Mouse (Mus musculus) lung, adult 2 months (tissue): Measurements from ENCODE around the gene E2f3. TPM values are rescaled to one million over a fixed set of nuclear protein-coding genes. Genes with fewer than 3 reads are reported as not detected.

ENCODE experiments used
- DNase-seq: peaks from one replicate; pipeline ENCODE4 v3.0.0; 2022
- H3K4me1 ChIP-seq: fragments of 200-500 bp; 2 replicates; pipeline ENCODE4 v1.6.1; 2011; ENCODE audit warnings: low read length; ENCODE audit not compliant: control insufficient read depth, insufficient read depth
- H3K4me3 ChIP-seq: fragments of 200-500 bp; replicated peaks from 2 replicates; pipeline ENCODE3; 2011; ENCODE audit warnings: low read depth, mild to moderate bottlenecking, control low read depth, low read length; ENCODE audit errors: extremely low read depth
- CTCF ChIP-seq: fragments of 200-500 bp; IDR thresholded peaks from 2 replicates; pipeline ENCODE4 v1.5.1; 2011; ENCODE audit warnings: mild to moderate bottlenecking, low read length, control low read depth; ENCODE audit not compliant: insufficient read depth
- POLR2A ChIP-seq: fragments of 200-500 bp; IDR thresholded peaks from 2 replicates; pipeline ENCODE4 v1.6.1; 2011; ENCODE audit warnings: low read depth, mild to moderate bottlenecking, control low read depth, low read length, borderline replicate concordance; ENCODE audit errors: extremely low read depth
- WGBS: fragments of 180-500 bp; shearing (Covaris S2); methylation state at CpG from one replicate; pipeline ENCODE4 v1.1.7; 2018; 5-methylcytosine and 5-hydroxymethylcytosine counted together
- polyA plus RNA-seq: library from polyadenylated mRNA; depleted of rRNA; stranded (reverse); fragments of >200 nt; gene quantifications from 2 replicates; pipeline ENCODE4 v1.2.3, GENCODE M21; 2012

The E2f3 gene
- polyA plus RNA-seq, 1 experiment, result 3.2 TPM

DNA sequence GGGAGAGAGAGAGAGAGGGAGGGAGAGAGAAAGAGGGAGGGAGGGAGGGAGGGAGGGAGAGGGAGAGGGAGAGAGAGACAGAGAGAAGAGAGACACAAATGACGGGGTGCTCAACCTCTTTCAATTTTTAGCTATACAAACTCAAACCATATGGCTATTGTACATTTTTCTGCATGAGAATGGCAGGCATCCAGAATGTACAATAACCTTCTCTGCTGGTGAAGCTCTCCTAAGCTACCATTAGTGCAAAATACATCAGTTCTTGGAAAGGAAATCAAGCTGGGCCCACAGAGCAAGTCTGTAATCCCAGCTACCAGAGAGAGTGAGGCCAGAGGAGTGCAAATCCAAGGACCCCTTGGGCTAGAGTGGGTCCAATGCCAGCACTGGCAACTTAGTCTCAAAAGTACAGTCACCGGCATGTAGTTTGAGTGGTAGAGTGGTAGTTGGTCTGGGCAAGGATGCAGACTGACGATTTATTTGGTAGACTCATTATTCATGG, 42.3 kb downstream of the E2f3 start:
- TF ChIP-seq CTCF (no peak), POLR2A (no peak)
- DNase-seq, result no peak
- 85% methylated on average over 3 of the region's 3 CpGs for WGBS

DNA sequence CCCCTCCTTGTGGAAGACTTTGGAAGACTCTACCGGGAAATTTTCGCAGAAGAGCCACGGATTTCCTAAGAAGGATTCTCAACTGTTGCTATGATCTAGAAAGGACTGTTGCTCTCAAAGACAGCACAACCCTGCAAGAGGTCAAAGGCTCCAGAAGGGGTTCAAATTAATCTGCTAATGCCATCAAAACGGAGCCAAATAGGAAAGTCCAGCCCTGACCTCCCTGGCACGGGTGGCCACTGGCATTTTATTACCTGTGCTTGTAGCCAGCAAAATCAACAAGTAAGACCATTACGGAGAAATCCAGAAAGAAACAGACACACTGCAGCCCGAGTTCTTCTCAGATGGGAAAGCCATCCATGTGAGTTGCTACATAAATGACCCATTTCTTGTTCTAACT, 45.8 kb downstream of the E2f3 start:
- WGBS, result 81% methylated on average over 7 of the region's 7 CpGs
- Histone ChIP-seq H3K4me3 (no peak overlapping the region), H3K4me1 (no peaks in the 10 kb centered on the region)
- no peak for TF ChIP-seq POLR2A
- no peak for TF ChIP-seq CTCF
- DNase-seq, result no peak

More for the DNA sequence above, 42.3 kb downstream of the E2f3 start:
- no peaks in the 10 kb centered on the region for H3K4me1 ChIP-seq
- no peak overlapping the region for H3K4me3 ChIP-seq

DNA sequence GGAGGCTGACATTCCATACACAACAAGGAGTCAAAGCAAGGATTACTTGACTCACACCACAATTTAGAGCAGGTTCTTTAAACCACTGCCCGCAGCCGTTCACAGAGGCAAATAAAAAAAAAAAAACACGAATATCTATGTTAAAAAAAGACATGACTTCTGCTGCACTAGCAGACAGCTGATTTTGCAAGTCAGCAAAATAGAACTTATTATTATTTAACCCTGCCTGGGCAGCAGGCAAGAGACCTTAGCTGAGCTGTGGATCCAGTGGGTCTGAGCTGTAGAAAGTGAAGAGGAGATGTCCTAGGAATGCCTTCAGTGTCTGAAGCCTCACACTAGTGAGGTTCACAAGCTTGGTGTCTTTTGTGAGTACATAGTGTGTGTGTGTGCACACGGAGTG, 46.5 kb downstream of the E2f3 start:
- no peak for DNase-seq
- 55% methylated on average over 4 of the region's 4 CpGs for WGBS
- no peaks in the 10 kb centered on the region for H3K4me1 ChIP-seq
- no peak for TF ChIP-seq CTCF
- no peak for TF ChIP-seq POLR2A
- no peak overlapping the region for H3K4me3 ChIP-seq

DNA sequence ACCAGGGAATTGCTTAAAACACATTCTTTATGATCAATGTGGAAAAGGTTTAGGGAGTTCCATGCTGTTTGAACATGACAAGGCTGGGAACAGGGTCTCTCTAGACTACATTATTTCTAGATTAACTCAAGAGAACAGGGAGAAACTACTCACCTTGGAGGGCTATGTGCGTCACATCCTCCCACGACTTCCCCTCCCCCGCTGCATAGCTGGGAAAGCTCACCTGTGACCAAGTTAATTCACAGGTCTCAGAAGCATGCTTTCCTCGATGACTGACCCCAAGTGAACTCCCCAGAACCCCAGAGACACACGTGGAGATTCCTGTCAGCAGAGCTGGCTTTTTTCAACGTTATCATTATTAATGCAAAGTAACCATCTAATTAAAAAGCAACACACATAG, 47.1 kb downstream of the E2f3 start:
- no peak overlapping the region for H3K4me3 ChIP-seq
- 78% methylated on average over 6 of the region's 6 CpGs for WGBS

DNA sequence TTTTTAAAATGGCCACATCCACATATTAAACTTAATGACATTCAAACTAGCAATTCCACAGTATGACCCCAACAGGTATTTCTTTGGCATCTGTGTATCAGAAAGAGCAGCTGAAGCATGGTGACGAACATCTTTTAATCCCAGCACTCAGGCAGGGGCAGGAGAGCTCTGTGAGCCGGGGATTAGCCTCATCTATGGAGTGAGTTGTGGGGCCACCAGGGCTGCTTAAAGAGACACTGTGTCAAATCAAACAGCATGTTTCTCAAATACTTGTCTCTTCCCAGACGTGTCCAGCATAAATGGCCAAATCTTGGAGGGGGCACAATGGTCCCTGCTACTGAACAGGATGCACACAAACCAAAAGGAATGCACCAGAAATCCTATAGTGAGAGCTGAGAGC, 59.7 kb downstream of the E2f3 start:
- WGBS, result 49% methylated on average over 3 of the region's 3 CpGs
- no peak overlapping the region for H3K4me3 ChIP-seq
- peaks cover 2% of the 10 kb centered on the region; the same call in 1 of the 2 replicates for H3K4me1 ChIP-seq
- no peak for DNase-seq
- TF ChIP-seq CTCF, result no peak
- TF ChIP-seq POLR2A, result no peak

More for the DNA sequence above, 47.1 kb downstream of the E2f3 start:
- no peaks in the 10 kb centered on the region for H3K4me1 ChIP-seq
- no peak for TF ChIP-seq POLR2A
- TF ChIP-seq CTCF, result no peak
- no peak for DNase-seq

DNA sequence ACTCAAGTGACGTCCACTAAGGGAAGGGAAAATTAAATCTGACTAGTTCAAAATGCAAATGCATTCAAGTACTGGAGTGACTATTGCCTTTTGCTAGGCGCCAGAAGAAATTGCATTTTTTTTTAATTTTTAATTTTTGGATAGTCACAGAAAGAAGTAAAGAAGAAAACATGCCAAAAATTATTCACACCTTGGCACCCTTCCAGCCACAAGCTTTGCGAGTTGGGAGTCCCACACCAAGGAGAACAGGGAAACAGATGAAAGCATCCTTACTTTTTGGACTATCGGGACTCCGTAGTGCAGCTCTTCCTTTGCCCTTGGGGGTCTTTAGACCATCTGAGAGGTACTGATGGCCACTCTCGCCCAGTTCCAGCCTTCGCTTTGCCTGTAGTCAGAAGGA, 66.0 kb downstream of the E2f3 start:
- 82% methylated on average over 7 of the region's 7 CpGs for WGBS

DNA sequence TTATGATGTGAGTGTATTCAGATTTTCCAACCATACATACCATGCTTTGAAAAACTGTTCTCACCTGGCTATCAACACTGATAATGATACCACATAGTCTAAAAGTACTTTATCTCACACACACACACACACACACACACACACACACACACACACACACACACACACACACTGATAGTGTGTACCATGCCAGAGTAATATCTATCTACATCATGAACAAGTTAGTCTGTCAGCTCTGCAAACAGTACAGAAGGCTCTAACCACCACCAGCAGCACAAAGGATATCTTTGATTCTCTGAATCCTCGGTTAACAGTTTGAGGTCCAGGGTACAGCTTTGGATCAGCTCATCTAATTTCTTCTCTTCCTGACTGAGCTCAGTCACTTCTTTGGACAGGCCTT, 69.3 kb downstream of the E2f3 start:
- WGBS, result 68% methylated on average over 1 of the region's 1 CpGs
- no peaks in the 10 kb centered on the region for H3K4me1 ChIP-seq

More for the DNA sequence above, 66.0 kb downstream of the E2f3 start:
- no peaks in the 10 kb centered on the region for H3K4me1 ChIP-seq
- H3K4me3 ChIP-seq, result no peak overlapping the region
- DNase-seq, result no peak
- no peak for TF ChIP-seq POLR2A
- TF ChIP-seq CTCF, result no peak

DNA sequence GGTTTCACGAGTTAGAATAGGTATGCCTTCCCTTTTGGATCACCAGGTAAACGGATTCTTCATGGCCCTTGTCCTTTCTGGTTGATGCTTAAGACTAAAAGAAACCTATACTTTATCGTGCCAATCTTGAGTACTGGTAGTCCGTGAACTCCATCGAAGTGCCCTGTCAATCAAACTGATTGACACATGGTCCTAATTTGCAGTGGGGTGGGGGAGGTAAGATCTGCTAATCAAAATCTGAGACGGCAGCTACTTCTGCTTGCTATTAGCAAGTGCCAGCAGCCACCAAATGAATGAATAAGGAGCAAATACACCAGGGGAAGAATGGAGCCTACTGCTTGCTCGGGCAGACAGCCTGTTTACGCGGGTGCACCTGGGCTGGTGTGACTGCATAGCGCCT, 72.3 kb downstream of the E2f3 start:
- DNase-seq, result no peak
- WGBS, result 90% methylated on average over 10 of the region's 10 CpGs
- H3K4me1 ChIP-seq, result no peaks in the 10 kb centered on the region
- H3K4me3 ChIP-seq, result no peak overlapping the region
- no peak for TF ChIP-seq CTCF
- TF ChIP-seq POLR2A, result no peak

More for the DNA sequence above, 69.3 kb downstream of the E2f3 start:
- no peak for DNase-seq
- TF ChIP-seq POLR2A (no peak), CTCF (no peak)
- no peak overlapping the region for H3K4me3 ChIP-seq

DNA sequence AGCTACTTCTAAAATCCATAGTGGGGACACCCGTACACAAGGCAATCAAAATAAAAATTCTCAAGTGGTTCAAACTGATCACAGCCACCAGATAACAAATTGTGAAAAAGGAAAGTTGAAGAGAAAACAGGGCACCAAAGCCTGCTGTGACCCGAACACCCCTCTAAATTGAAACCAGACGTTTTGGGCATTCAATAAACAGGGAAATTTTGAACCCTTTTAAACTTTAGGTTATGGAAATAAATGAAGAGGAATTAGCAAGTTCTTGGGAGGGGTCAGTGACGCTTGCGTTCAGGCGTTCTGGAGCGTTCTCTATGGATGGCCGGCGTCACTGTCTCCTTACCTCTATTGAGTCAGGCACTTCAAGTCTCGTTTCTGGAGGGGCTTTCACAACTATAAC, 72.8 kb downstream of the E2f3 start:
- Histone ChIP-seq H3K4me3 (no peak overlapping the region), H3K4me1 (no peaks in the 10 kb centered on the region)
- 91% methylated on average over 10 of the region's 10 CpGs for WGBS
- no peak for TF ChIP-seq POLR2A
- no peak for TF ChIP-seq CTCF
- DNase-seq, result no peak

DNA sequence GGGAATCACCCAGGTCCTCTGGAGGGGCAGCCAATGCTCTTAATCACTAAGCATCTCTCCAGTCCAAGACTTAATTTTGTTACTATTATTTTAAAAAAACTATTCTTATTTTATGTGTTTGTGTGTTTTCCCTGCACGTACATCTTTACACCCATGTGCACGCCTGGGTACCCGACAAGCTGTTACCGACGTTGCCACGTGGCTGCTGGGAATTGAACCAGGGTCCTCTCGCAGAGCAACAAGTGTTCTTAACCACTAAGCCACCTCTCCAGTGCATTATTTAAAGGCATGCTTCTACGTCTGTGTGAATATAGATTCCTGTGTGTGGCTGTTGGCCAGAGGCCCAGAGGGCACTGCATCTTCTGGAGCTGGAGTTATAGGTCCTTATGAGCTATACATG, 73.6 kb downstream of the E2f3 start:
- Histone ChIP-seq H3K4me1 (no peaks in the 10 kb centered on the region), H3K4me3 (no peak overlapping the region)
- no peak for DNase-seq
- TF ChIP-seq CTCF, result no peak
- no peak for TF ChIP-seq POLR2A
- 94% methylated on average over 8 of the region's 8 CpGs for WGBS
